Mouse (Mus musculus) heart, adult 2 months (tissue): ENCODE results near the gene Cox6a1.

Experiments
- CTCF ChIP-seq: fragments of 200-600 bp; IDR thresholded peaks from 2 replicates; pipeline ENCODE4 v1.8.1; 2022; ENCODE audit warnings: antibody characterized with exemption, mild to moderate bottlenecking, moderate library complexity
- EP300 ChIP-seq: fragments of 200-500 bp; IDR thresholded peaks from 2 replicates; pipeline ENCODE4 v1.6.1; 2011; ENCODE audit warnings: low read depth, low read length, control low read depth; ENCODE audit not compliant: insufficient read depth

DNA sequence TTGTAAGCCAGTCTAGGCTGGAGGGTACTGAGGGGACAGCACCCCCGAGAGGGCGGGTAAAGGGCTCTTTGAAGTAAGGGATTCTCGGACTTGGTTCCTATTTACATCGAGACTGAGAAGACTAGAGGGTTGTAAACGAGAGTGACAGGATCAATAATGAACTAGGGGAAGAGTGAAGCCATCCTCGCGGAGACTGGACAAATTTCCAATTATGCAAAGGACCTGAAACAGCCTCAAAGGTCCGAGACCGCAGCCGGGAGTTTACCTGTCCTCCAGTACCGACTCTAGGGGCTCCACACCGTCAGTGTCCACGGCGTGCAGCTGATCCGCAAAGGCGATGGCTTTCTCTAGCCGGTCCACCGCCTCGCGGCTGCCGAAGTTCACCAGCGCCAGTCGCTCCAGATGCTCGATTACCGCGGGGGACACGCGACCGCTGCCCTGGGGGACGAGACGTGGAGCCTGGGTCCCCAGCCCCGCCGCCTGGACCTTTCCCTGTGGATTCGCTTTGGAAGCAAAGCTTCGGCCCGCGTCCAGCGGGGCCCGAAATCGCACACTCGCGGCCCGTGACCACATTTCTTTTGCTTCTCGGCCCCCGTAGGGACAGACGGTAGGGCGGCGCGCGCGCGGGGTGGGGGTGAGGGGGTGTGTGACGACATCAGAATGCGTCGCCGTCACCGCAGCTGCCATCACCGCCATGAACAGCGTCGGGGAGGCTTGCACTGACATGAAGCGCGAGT is 8.0 kb downstream of the Cox6a1 start, which contains the start of the genes Gatc and Triap1:
- TF ChIP-seq CTCF (no peak), EP300 (no peak)
